Mouse (Mus musculus): ENCODE results near the gene Gnao1.

- TF ChIP-seq POLR2A (IDR thresholded peaks at IDR 0.05; ENCODE audit: insufficient read depth, low read depth, low read length) (no peak), CTCF (IDR thresholded peaks at IDR 0.05; ENCODE audit: insufficient read depth, low read depth, low read length) (no peak)
Measured at GRCm38 (mm10) chr8:93952511-93952910, 142.7 kb downstream of the Gnao1 start.

All from olfactory bulb, adult 2 months (tissue).